Mouse (Mus musculus): ENCODE measurements around the gene AW146154.
"Not testable (repeated sequence)": the region's sequence is repeated elsewhere in the genome, so short reads cannot be mapped to it uniquely, and the experiment has no call there.

Gene AW146154

DNA sequence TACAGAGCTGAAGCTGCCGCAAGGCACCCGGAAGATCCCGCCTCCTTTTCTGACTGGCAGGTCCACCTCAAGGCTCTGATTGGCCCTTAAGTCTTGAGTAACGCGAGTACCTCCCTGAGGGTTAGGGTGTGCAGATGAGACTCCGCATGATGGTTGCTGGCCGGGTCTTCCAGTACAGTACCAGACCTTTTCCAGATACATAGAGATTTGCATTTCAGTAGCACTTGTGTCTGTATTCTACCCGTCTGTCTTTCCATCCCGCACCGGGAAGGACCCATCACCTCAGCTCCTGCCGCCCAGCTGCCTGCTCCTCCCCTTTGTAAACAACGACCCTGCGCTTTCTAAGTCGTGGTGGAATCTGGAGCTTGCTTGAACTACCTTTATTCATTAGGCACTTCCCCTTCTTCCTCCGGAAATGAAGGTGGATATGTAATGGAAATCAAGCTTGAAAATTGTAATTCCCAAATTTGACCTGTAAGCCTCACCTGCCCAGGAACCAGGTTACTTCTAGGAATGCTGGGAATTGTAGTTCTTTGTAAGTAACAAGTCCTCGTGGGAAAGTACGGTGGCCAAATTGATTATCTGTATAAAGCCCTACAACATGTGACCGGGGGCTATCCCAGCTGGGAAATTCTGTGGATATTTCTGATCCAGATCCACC, at the start of gene AW146154, which contains the start of gene Gm20449:
TSS of gene AW146154 (minus strand) at position 502 of the 661 bp plus-strand sequence.
TSS of gene Gm20449 (minus strand) at position 29 of the 661 bp plus-strand sequence.
- peak; percentile 91 to 96 for DNase-seq (ENCODE audit: low spot score in 2 of 2)

DNA sequence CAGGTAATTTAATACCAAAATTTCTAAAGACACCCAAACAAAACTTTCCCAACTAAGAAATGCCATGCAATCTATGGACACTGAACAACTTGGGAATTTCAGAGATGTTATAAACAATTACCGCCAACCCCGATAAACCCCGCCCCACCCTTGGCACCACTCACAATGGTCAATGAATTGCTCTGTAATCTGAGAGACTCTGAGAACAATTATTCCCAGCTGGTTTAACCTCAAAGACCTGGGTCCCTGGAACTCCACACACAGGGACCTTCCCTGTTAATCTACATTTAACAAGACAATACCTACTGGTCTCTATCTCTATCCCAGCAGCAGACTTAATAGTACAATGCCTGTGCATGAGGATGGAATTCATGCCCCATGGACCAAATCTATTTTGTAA, 13.0 kb upstream of the AW146154 start:
- DNase-seq (ENCODE audit: low spot score in 2 of 2) = no peak

DNA sequence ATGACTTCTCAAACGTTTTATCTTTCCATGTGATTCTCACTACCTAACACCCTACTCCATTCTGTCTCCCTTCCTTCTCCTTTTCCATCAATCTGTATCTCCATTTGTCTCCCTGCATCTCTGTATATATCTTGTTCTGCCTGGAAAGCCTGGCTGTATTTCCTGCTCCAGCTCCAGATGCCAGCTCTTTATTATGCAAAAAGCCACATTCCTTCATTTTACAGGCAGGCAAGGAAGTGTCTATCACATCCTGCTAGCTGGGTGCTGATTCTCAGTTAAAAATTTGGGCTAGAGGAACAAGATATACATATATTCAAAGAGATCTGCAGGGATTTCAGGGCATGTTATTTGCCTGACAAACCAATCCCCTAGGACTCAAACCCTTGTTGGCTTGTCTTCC, 12.5 kb upstream of the AW146154 start:
- no peak for DNase-seq (ENCODE audit: low spot score in 2 of 2)

DNA sequence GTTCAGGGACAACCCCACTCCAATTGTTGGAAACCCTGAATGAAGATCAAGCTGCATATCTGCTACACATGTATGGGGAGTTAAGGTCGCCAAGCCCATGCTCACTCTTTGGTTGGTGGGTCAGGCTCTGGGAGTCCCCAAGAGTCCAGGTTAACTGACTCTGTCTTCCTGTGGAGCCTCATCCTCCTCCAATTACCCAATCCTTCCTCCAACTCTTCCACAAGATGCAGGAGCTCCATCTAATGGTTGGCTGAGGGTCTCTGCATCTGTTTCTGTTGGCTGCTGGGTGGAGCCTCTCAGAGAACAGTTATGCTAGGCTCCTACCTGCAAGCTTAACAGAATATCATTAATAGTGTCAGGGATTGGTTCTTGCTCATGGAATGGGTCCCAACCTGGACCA, 2.7 kb upstream of the AW146154 start:
- DNase-seq (ENCODE audit: low spot score in 2 of 2) = no peak

DNA sequence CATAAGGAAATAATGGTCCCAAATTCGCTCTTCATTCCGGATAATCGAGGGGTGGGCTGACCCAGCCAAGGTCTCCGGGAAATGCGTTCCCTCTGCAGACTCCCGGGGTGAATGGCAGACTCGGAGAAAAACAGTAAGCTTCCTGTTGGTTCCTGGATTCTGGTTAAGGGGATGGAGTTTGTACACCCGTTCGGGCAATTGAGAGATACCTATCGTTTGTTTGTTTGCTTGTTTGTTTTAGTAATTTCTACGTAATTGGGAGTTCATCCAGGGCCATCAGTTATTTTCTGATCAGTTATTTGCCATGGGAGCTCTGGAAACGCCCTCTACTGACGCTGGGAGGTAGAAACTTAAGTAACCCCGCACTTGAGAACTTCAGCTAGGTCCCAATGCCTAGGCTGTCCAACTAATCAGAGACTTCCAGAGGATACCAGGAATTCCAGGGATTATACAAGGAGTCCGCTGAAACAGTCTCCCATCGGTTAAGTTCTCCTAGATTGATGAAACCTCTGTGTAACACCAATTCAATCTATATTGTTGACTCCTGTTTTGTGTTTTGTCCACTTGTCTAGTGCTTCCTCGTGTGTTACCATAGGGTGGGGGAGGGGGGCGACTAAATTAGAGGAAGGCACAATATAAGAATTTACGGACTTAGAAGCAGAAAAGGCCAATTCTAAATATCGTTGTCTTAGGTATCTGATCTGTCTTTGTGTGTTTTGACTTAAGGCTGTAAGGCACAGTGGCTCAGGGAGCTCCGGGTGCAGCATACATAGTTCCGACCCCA, 653 bp upstream of the AW146154 start:
- peak in 1 of 2 experiments; percentile 48 for DNase-seq (ENCODE audit: low spot score in 2 of 2)

DNA sequence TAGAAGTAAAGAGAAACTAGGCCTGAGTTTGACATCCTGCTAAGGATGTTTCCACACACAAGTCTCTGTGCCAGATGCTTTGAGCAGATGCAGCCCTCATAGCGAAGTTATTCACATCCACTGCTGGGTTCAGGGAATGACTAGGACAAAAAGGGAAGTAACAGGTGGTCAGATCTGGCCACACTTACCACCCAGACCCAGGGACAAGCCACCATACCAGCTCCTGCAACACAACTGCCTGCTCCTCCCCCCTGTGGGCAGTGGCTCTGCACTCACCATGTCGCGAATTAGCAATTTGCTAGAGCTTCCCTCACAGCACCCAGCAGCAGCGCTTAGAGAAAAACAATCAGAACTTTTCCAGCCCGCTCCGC, 687 bp downstream of the AW146154 start:
- not testable (repeated sequence) for DNase-seq (ENCODE audit: low spot score in 2 of 2)

DNA sequence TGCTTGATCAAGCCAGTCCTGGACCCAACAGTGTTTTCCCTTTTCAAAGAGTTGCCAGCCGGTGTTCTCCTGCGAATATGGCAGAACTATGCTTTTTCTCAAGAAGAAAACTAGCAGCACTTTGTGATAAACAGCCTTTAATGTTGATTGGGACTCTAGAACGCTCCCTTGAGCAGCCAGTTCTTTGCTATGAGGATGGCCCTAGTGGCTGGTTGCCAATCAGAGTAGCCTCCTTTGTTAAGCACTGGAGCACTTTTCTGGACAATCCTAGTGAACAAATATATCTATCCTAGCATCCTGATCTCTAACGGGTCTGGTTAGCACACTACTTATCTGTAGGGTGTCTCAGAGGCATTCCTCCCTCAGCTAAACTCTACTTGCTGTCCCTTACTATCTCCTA, 1.2 kb downstream of the AW146154 start:
- not testable (repeated sequence) for DNase-seq (ENCODE audit: low spot score in 2 of 2)

DNA sequence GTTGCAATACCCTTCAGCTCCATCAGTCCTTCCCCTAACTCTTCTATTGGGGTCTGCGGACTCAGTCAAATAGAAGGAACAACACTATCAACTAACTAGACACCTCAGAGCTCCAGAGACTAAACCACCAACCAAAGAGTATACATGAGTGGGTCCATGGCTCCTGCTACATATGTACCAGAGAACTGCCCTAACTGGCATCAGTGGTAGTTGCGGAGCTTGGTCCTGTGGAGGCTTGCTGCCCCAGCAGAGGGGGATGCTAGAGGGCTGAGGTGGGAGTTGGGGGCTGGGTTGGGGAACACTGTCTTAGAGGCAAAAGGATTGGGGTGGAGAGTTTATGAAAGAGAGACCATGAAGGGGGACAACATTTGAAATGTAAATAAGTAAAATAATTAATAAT, 1.8 kb downstream of the AW146154 start:
- no peak for DNase-seq (ENCODE audit: low spot score in 2 of 2)

DNA sequence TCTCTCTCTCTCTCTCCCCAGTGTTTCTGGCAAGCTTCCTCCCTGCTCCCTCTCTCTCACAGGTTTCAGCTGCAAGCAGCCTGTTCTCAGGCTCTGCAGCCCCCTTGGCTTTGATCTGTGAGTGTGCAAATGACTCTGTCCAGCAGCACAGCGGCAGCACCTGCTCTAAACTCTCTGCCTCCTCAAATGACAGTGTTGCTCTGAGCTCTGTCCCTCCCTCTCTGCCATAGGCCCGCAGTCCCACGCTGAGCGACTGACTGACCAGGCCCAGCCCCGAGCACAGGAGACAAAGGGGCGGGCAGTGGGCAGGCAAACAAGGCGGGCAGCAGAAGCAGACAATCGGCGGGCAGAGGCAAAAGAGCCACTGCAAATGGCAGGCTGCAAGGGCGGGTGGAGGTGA, 47.8 kb downstream of the AW146154 start:
- DNase-seq (ENCODE audit: low spot score in 2 of 2) = no peak

DNA sequence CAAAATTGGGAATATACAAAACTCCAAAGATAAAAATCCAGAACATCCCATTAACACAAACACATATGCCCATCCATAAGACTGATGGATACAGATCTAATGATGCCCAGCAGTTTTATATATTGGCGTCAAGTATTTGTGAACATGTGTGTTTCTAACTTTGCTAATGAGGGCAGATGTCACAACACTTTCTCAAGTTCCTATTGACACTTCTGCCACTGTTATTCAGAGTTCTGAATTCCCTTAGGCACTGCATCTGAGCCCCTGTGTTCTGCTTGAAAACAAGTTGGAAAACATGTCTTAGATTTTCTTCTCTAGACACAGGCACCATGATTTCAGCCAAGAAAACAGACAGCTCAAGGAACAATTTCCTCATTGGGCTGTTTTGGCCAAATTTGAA, 51.1 kb downstream of the AW146154 start, which contains the start of gene Vmn2r57:
TSS of gene Vmn2r57 (minus strand) at position 101 of the 400 bp plus-strand sequence.
- DNase-seq (ENCODE audit: low spot score in 2 of 2) = not testable (repeated sequence)

Data from spleen, postnatal 14 days (tissue).